Comparison of ENCODE assay signal across 24 mouse cellular contexts in the genomic region with DNA sequence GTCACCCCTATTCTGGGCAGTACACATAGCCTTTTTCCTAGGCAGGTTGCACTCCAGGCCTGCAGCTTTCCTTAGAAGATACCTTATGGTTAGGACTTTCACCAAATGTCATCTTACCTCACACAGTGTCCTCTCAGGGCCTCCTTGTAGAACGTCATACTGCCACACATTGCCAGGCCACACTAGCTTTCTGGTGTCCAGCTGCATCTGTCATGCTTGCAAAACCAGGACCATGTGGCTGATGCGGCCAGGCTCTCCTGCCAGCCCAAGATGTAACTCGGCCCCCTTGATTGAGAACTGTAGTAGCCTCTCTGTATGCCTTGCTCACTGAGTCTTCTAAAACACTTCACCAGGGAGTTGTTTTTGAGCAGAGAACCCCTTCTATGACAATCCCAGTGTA.
"Had no signal": no experiment of that assay in that cellular context is flagged by ENCODE, and none has a peak within 500 bp of the region (broad histone marks: within the 10 kb centered on the region; RNA-seq: fewer than 3 reads in every experiment).

No protein-coding gene starts in this region.

- H3K4me3 ChIP-seq: heart, embryonic 10.5 days; heart, embryonic 12.5 days; hindbrain, embryonic 10.5 days; hindbrain, embryonic 12.5 days; intestine, embryonic 15.5 days; layer of hippocampus, adult 2 months; left cerebral cortex, adult 2 months; limb, embryonic 10.5 days; limb, embryonic 12.5 days; liver, embryonic 13.5 days; liver, embryonic 15.5 days had no signal

- ATAC-seq: forebrain, embryonic 16.5 days; hindbrain, embryonic 16.5 days; inflammation-experienced regulatory T-cells, adult 6 months had no signal

- H3K36me3 ChIP-seq: heart, embryonic 10.5 days; hindbrain, embryonic 10.5 days; hindbrain, embryonic 12.5 days; limb, embryonic 10.5 days; limb, embryonic 12.5 days; liver, embryonic 13.5 days; liver, embryonic 15.5 days had no signal

- H3K9ac ChIP-seq: heart, embryonic 12.5 days; hindbrain, embryonic 12.5 days; hindbrain, embryonic 14.5 days; intestine, embryonic 15.5 days; limb, embryonic 12.5 days; liver, embryonic 13.5 days; liver, embryonic 15.5 days had no signal

- DNase-seq: heart, adult 18-20 months; heart, postnatal 10 days; heart, postnatal 4 days; kidney, adult 11 months; kidney, adult 8-10 months; kidney, postnatal 14 days; kidney, postnatal 36 days; liver; liver, embryonic 13.5 days had no signal

- H3K4me2 ChIP-seq: heart, embryonic 12.5 days; hindbrain, embryonic 12.5 days; hindbrain, embryonic 14.5 days; intestine, embryonic 15.5 days; limb, embryonic 12.5 days; liver, embryonic 11.5 days; liver, embryonic 13.5 days; liver, embryonic 15.5 days had no signal

- H3K4me1 ChIP-seq: heart, embryonic 12.5 days; hindbrain, embryonic 10.5 days; hindbrain, embryonic 12.5 days; liver, embryonic 13.5 days; liver, embryonic 15.5 days had no signal

- H3K9me3 ChIP-seq: heart, embryonic 10.5 days; heart, embryonic 12.5 days; hindbrain, embryonic 10.5 days; hindbrain, embryonic 12.5 days; intestine, embryonic 15.5 days; limb, embryonic 10.5 days; limb, embryonic 12.5 days; liver, embryonic 13.5 days; liver, embryonic 15.5 days had no signal

- H3K27me3 ChIP-seq: heart, embryonic 12.5 days; hindbrain, embryonic 12.5 days; intestine, embryonic 15.5 days; limb, embryonic 12.5 days; liver, embryonic 13.5 days; liver, embryonic 15.5 days had no signal

- H3K27ac ChIP-seq: heart, embryonic 10.5 days; hindbrain, embryonic 10.5 days; hindbrain, embryonic 12.5 days; hindbrain, embryonic 14.5 days; intestine, embryonic 15.5 days; layer of hippocampus, adult 2 months; left cerebral cortex, adult 2 months; limb, embryonic 10.5 days; limb, embryonic 12.5 days; liver, embryonic 13.5 days; liver, embryonic 15.5 days had no signal
